Comparison of ENCODE assay signal across 28 mouse cellular contexts in genomic region chr15:41223801-41224200, GRCm38 (mm10).
"Had no signal": no experiment of that assay in that cellular context is flagged by ENCODE, and none has a peak within 500 bp of the region (broad histone marks: within the 10 kb centered on the region; RNA-seq: fewer than 3 reads in every experiment).

No protein-coding gene starts in this region.

- H3K4me1 ChIP-seq: limb, embryonic 10.5 days; limb, embryonic 12.5 days; limb, embryonic 13.5 days; limb, embryonic 15.5 days; liver, embryonic 12.5 days; liver, embryonic 13.5 days; liver, embryonic 15.5 days; lung, embryonic 15.5 days; megakaryocyte, embryonic 14.5 days; midbrain, embryonic 10.5 days; midbrain, embryonic 12.5 days; midbrain, embryonic 13.5 days; midbrain, embryonic 15.5 days; neural tube, embryonic 12.5 days had no signal

- H3K4me3 ChIP-seq: limb, embryonic 10.5 days; limb, embryonic 12.5 days; limb, embryonic 13.5 days; limb, embryonic 15.5 days; liver, embryonic 12.5 days; liver, embryonic 13.5 days; liver, embryonic 15.5 days; lung, embryonic 15.5 days; megakaryocyte, embryonic 14.5 days; midbrain, embryonic 10.5 days; midbrain, embryonic 12.5 days; midbrain, embryonic 13.5 days; midbrain, embryonic 15.5 days; myocyte; neural tube, embryonic 12.5 days had no signal

- DNase-seq: left cerebral cortex, postnatal 4 days; liver; liver, embryonic 13.5 days; liver, postnatal 0 days; lung, adult 18-20 months; lung, adult 2 months; lung, embryonic 14.5 days; lung, postnatal 10 days; lung, postnatal 14 days; lung, postnatal 36 days; lung, postnatal 4 days; midbrain, embryonic 14.5 days had no signal

- H3K36me3 ChIP-seq: limb, embryonic 10.5 days; limb, embryonic 12.5 days; limb, embryonic 13.5 days; limb, embryonic 15.5 days; liver, embryonic 12.5 days; liver, embryonic 13.5 days; liver, embryonic 15.5 days; lung, embryonic 15.5 days; midbrain, embryonic 10.5 days; midbrain, embryonic 12.5 days; midbrain, embryonic 13.5 days; midbrain, embryonic 15.5 days; neural tube, embryonic 12.5 days had no signal

- H3K27ac ChIP-seq: limb, embryonic 10.5 days; limb, embryonic 12.5 days; limb, embryonic 13.5 days; limb, embryonic 15.5 days; liver, embryonic 12.5 days; liver, embryonic 13.5 days; liver, embryonic 14.5 days; liver, embryonic 15.5 days; lung, embryonic 15.5 days; macrophage; midbrain, embryonic 10.5 days; midbrain, embryonic 12.5 days; midbrain, embryonic 13.5 days; midbrain, embryonic 15.5 days; neural tube, embryonic 12.5 days had no signal

- H3K9me3 ChIP-seq: limb, embryonic 10.5 days; limb, embryonic 12.5 days; limb, embryonic 13.5 days; limb, embryonic 15.5 days; liver, embryonic 12.5 days; liver, embryonic 13.5 days; liver, embryonic 15.5 days; lung, embryonic 15.5 days; midbrain, embryonic 10.5 days; midbrain, embryonic 12.5 days; midbrain, embryonic 13.5 days; midbrain, embryonic 15.5 days; neural tube, embryonic 12.5 days had no signal

- H3K27me3 ChIP-seq: limb, embryonic 12.5 days; limb, embryonic 13.5 days; limb, embryonic 15.5 days; liver, embryonic 12.5 days; liver, embryonic 13.5 days; liver, embryonic 15.5 days; lung, embryonic 15.5 days; megakaryocyte, embryonic 14.5 days; midbrain, embryonic 12.5 days; midbrain, embryonic 13.5 days; midbrain, embryonic 15.5 days; neural tube, embryonic 12.5 days had no signal
